Mouse (Mus musculus) E14TG2a.4 (cell line): ENCODE data around the gene Pheta2.

Experiments used
- CTCF ChIP-seq: conservative IDR thresholded peaks from 2 replicates; pipeline ENCODE4 v1.5.1; 2014; ENCODE audit warnings: low read length
- NANOG ChIP-seq: IDR thresholded peaks from 2 replicates; pipeline ENCODE4 v1.6.1; 2014; ENCODE audit warnings: borderline replicate concordance, low read length, mixed read lengths
- POU5F1 ChIP-seq: IDR thresholded peaks from 2 replicates; pipeline ENCODE4 v1.6.1; 2014; ENCODE audit warnings: low read length, borderline replicate concordance

- no peak for TF ChIP-seq CTCF
- TF ChIP-seq POU5F1: no peak
- TF ChIP-seq NANOG: no peak
Observed at GRCm38 (mm10) chr15:82340414-82341035, 1.8 kb downstream of the Pheta2 start.
